Mouse (Mus musculus) lung, postnatal 0 days (tissue): ENCODE data around the gene Mgat1. TPM values are rescaled to one million over a fixed set of nuclear protein-coding genes. Genes with fewer than 3 reads are reported as not detected.

ENCODE experiments used
- ATAC-seq: fragments of 200-750 bp; cut with Nextera tagmentation; 2 replicates; pipeline ENCODE4 v1.8.0; 2017; ENCODE audit warnings: moderate library complexity
- DNase-seq: peaks from one replicate; pipeline ENCODE4 v3.0.0-alpha.2; 2016; ENCODE audit warnings: low spot score
- H3K27ac ChIP-seq: fragments of 300-500 bp; sonication (generic); 2 replicates; pipeline ENCODE4 v1.5.1; 2014; ENCODE audit warnings: antibody characterized with exemption, mild to moderate bottlenecking, low read length, mixed read lengths
- H3K27me3 ChIP-seq: fragments of 300-500 bp; sonication (generic); replicated peaks from 2 replicates; pipeline ENCODE4 v1.6.1; 2014; ENCODE audit warnings: low read length, mixed read lengths; ENCODE audit not compliant: insufficient read depth
- H3K36me3 ChIP-seq: fragments of 300-500 bp; sonication (generic); 2 replicates; pipeline ENCODE4 v1.6.1; 2014; ENCODE audit warnings: low read length, mixed read lengths; ENCODE audit not compliant: insufficient read depth
- H3K4me1 ChIP-seq: fragments of 300-500 bp; sonication (generic); 2 replicates; pipeline ENCODE4 v1.6.1; 2014; ENCODE audit warnings: antibody characterized with exemption, low read depth, low read length, mixed read lengths; ENCODE audit not compliant: insufficient read depth
- H3K4me2 ChIP-seq: fragments of 300-500 bp; sonication (generic); replicated peaks from 2 replicates; pipeline ENCODE4 v1.6.1; 2014; ENCODE audit warnings: low read depth, mild to moderate bottlenecking, low read length, moderate library complexity, mixed read lengths
- H3K4me3 ChIP-seq: fragments of 300-500 bp; sonication (generic); 2 replicates; pipeline ENCODE4 v1.5.1; 2014; ENCODE audit warnings: low read depth, low read length
- H3K9ac ChIP-seq: fragments of 300-500 bp; sonication (generic); replicated peaks from 2 replicates; pipeline ENCODE4 v1.6.1; 2014; ENCODE audit warnings: low read depth, mild to moderate bottlenecking
- H3K9me3 ChIP-seq: fragments of 300-500 bp; sonication (generic); 2 replicates; pipeline ENCODE4 v1.6.1; 2016; ENCODE audit warnings: low read length, mixed read lengths
- CTCF ChIP-seq: IDR thresholded peaks from 2 replicates; pipeline ENCODE4 v1.5.1; 2016; ENCODE audit warnings: antibody characterized with exemption, mild to moderate bottlenecking
- EP300 ChIP-seq: IDR thresholded peaks from 2 replicates; pipeline ENCODE4 v1.6.1; 2016; ENCODE audit warnings: antibody characterized with exemption, mild to moderate bottlenecking, control low read depth
- WGBS: fragments of 180-500 bp; shearing (Covaris S2); extraction: QIAGEN DNeasy Blood & Tissue Kit; methylation state at CpG from one replicate; pipeline ENCODE4 v1.1.7; 2014; 5-methylcytosine and 5-hydroxymethylcytosine counted together
- polyA plus RNA-seq: library from polyadenylated mRNA; unstranded; fragments of >200 nt; fragmentation: Nextera tagmentation; extraction: Ambion mirVana; gene quantifications from 2 replicates; pipeline ENCODE4 v1.2.1, GENCODE M21; 2015

The Mgat1 gene
- polyA plus RNA-seq, 1 experiment from 2014 or later, result 90.2 TPM

- peaks cover 13% of the 10 kb centered on the region for H3K36me3 ChIP-seq
- WGBS, result 55% methylated on average over 11 of the region's 11 CpGs
- peak; percentile 75 for DNase-seq
These were observed 20.6 kb downstream of the Mgat1 start for GRCm38 (mm10) chr11:49264622-49265021.

GRCm38 (mm10) chr11:49265101-49265500 is 21.1 kb downstream of the Mgat1 start:
- Histone ChIP-seq H3K36me3 (peaks cover 13% of the 10 kb centered on the region), H3K27ac (no peak overlapping the region)
- no peak for ATAC-seq

More at GRCm38 (mm10) chr11:49264622-49265021, 20.6 kb downstream of the Mgat1 start:
- no peaks in the 10 kb centered on the region for H3K27me3 ChIP-seq
- ATAC-seq, result peak; percentile 76
- no peak for TF ChIP-seq CTCF
- TF ChIP-seq EP300, result no peak
- H3K27ac ChIP-seq, result no peak overlapping the region
- H3K4me1 ChIP-seq, result no peaks in the 10 kb centered on the region; the same call in 1 of the 2 replicates
- no peak overlapping the region for H3K4me2 ChIP-seq
- no peak overlapping the region for H3K9ac ChIP-seq
- no peak overlapping the region for H3K4me3 ChIP-seq
- no peaks in the 10 kb centered on the region for H3K9me3 ChIP-seq

GRCm38 (mm10) chr11:49266671-49267070 is 22.7 kb downstream of the Mgat1 start:
- ATAC-seq, result no peak
- no peak overlapping the region for H3K4me2 ChIP-seq
- no peak overlapping the region for H3K4me3 ChIP-seq
- no peaks in the 10 kb centered on the region for H3K9me3 ChIP-seq
- no peaks in the 10 kb centered on the region; the same call in 1 of the 2 replicates for H3K4me1 ChIP-seq
- H3K27ac ChIP-seq, result no peak overlapping the region
- peaks cover 7% of the 10 kb centered on the region; the same call in 1 of the 2 replicates for H3K36me3 ChIP-seq
- WGBS, result 25% methylated on average over 6 of the region's 6 CpGs
- peak; percentile 57 for DNase-seq
- no peaks in the 10 kb centered on the region for H3K27me3 ChIP-seq
- no peak for TF ChIP-seq CTCF
- no peak for TF ChIP-seq EP300
- H3K9ac ChIP-seq, result no peak overlapping the region

More at GRCm38 (mm10) chr11:49265101-49265500, 21.1 kb downstream of the Mgat1 start:
- TF ChIP-seq CTCF (no peak), EP300 (no peak)
- no peaks in the 10 kb centered on the region; the same call in 1 of the 2 replicates for H3K4me1 ChIP-seq
- H3K9me3 ChIP-seq, result no peaks in the 10 kb centered on the region
- H3K4me3 ChIP-seq, result no peak overlapping the region
- no peak for DNase-seq
- H3K27me3 ChIP-seq, result no peaks in the 10 kb centered on the region
- H3K4me2 ChIP-seq, result no peak overlapping the region
- no peak overlapping the region for H3K9ac ChIP-seq
- WGBS, result 81% methylated on average over 8 of the region's 8 CpGs

GRCm38 (mm10) chr11:49267316-49267715 is 23.3 kb downstream of the Mgat1 start:
- Histone ChIP-seq H3K4me2 (no peak overlapping the region), H3K9ac (no peak overlapping the region), H3K4me3 (no peak overlapping the region), H3K36me3 (0 out of 2 replicates have a peak, but pooled peaks cover under 1% of the 10 kb centered on the region), H3K4me1 (no peaks in the 10 kb centered on the region; the same call in 1 of the 2 replicates), H3K27me3 (no peaks in the 10 kb centered on the region), H3K27ac (0 out of 2 replicates have a peak overlapping the region, but pooled peaks have one; percentile 38), H3K9me3 (no peaks in the 10 kb centered on the region)
- ATAC-seq (no peak), DNase-seq (no peak)
- TF ChIP-seq CTCF (no peak), EP300 (no peak)
- 70% methylated on average over 10 of the region's 10 CpGs for WGBS

GRCm38 (mm10) chr11:49267970-49268579 is 24.1 kb downstream of the Mgat1 start:
- Histone ChIP-seq H3K4me1 (no peaks in the 10 kb centered on the region; the same call in 1 of the 2 replicates), H3K27me3 (no peaks in the 10 kb centered on the region), H3K9me3 (no peaks in the 10 kb centered on the region), H3K36me3 (no peaks in the 10 kb centered on the region), H3K4me3 (no peak overlapping the region), H3K27ac (no peak overlapping the region), H3K4me2 (no peak overlapping the region), H3K9ac (no peak overlapping the region)
- no peak for ATAC-seq
- 50% methylated on average over 15 of the region's 15 CpGs for WGBS
- DNase-seq, result peak; percentile 22
- TF ChIP-seq EP300, result no peak
- no peak for TF ChIP-seq CTCF

GRCm38 (mm10) chr11:49269761-49270160 is 25.8 kb downstream of the Mgat1 start:
- no peaks in the 10 kb centered on the region for H3K36me3 ChIP-seq
- ATAC-seq (no peak), DNase-seq (no peak)
- WGBS, result 92% methylated on average over 9 of the region's 9 CpGs
- no peak overlapping the region for H3K4me3 ChIP-seq
- H3K4me1 ChIP-seq, result no peaks in the 10 kb centered on the region; the same call in 1 of the 2 replicates
- no peak overlapping the region for H3K4me2 ChIP-seq
- no peak overlapping the region for H3K9ac ChIP-seq
- TF ChIP-seq CTCF, result no peak
- TF ChIP-seq EP300, result no peak
- no peaks in the 10 kb centered on the region for H3K9me3 ChIP-seq
- no peaks in the 10 kb centered on the region for H3K27me3 ChIP-seq
- H3K27ac ChIP-seq, result no peak overlapping the region
